Mouse (Mus musculus): ENCODE data around the gene Col26a1.

- TF ChIP-seq CTCF (IDR thresholded peaks at IDR 0.05; ENCODE audit: control insufficient read depth, insufficient read depth, insufficient read length): no peak
- TF ChIP-seq MAX (IDR thresholded peaks at IDR 0.05): no peak
- TF ChIP-seq MYOG (IDR thresholded peaks at IDR 0.05; ENCODE audit: control insufficient read depth, extremely low read depth, insufficient read length): no peak
- no peak for TF ChIP-seq FOSL1 (IDR thresholded peaks at IDR 0.05; ENCODE audit: insufficient read depth, low read length, poor library complexity, severe bottlenecking)
Observed at GRCm38 (mm10) chr5:136863961-136864674, 18.9 kb downstream of the Col26a1 start.
